Mouse (Mus musculus) liver, embryonic 12.5 days (tissue): ENCODE results near the gene Hist1h2an. TPM values are rescaled to one million over a fixed set of nuclear protein-coding genes. Genes with fewer than 3 reads are reported as not detected.
"Not testable (repeated sequence)": the region's sequence is repeated elsewhere in the genome, so short reads cannot be mapped to it uniquely, and the experiment has no call there.

Source experiments
- ATAC-seq: fragments of 200-750 bp; cut with Nextera tagmentation; 2 replicates; pipeline ENCODE4 v1.8.0; 2017; ENCODE audit warnings: moderate number of reproducible peaks, mild to moderate bottlenecking, moderate library complexity
- H3K27ac ChIP-seq: fragments of 300-500 bp; sonication (generic); 2 replicates; pipeline ENCODE4 v1.5.1; 2016; ENCODE audit warnings: mild to moderate bottlenecking
- H3K27me3 ChIP-seq: fragments of 300-500 bp; sonication (generic); replicated peaks from 2 replicates; pipeline ENCODE4 v1.6.1; 2016; ENCODE audit warnings: mild to moderate bottlenecking, moderate library complexity
- H3K36me3 ChIP-seq: fragments of 300-500 bp; sonication (generic); 2 replicates; pipeline ENCODE4 v1.6.1; 2016; ENCODE audit warnings: mild to moderate bottlenecking, moderate library complexity
- H3K4me1 ChIP-seq: fragments of 300-500 bp; sonication (generic); 2 replicates; pipeline ENCODE4 v1.6.1; 2016
- H3K4me2 ChIP-seq: fragments of 300-500 bp; sonication (generic); 2 replicates; pipeline ENCODE4 v1.6.1; 2016; ENCODE audit warnings: mild to moderate bottlenecking, moderate library complexity
- H3K4me3 ChIP-seq: fragments of 300-500 bp; sonication (generic); 2 replicates; pipeline ENCODE4 v1.5.1; 2016; ENCODE audit warnings: mild to moderate bottlenecking, moderate library complexity
- H3K9ac ChIP-seq: fragments of 300-500 bp; sonication (generic); 2 replicates; pipeline ENCODE4 v1.6.1; 2016; ENCODE audit warnings: mild to moderate bottlenecking, moderate library complexity
- H3K9me3 ChIP-seq: fragments of 300-500 bp; sonication (generic); replicated peaks from 2 replicates; pipeline ENCODE4 v1.6.1; 2016; ENCODE audit warnings: mild to moderate bottlenecking, moderate library complexity
- WGBS: fragments of 180-500 bp; shearing (Covaris S2); methylation state at CpG from one replicate; pipeline ENCODE4 v1.1.7; 2016; ENCODE audit not compliant: insufficient replicate concordance; 5-methylcytosine and 5-hydroxymethylcytosine counted together
- polyA plus RNA-seq: library from polyadenylated mRNA; unstranded; fragments of >200 nt; fragmentation: Nextera tagmentation; extraction: Ambion mirVana; gene quantifications from 2 replicates; pipeline ENCODE4 v1.2.1, GENCODE M21; 2016

Hist1h2an gene
- 11.2 and 14.0 TPM in 2 replicates for polyA plus RNA-seq

- whole genome bisulfite sequencing, result under 1% methylated on average over 38 of the region's 63 CpGs
- peak; percentile 88 for ATAC-seq
- H3K4me1 ChIP-seq, result peaks cover 64% of the 10 kb centered on the region
- peak within 1 kb of the TSS; percentile 78 for H3K9ac ChIP-seq
- not testable (repeated sequence) for H3K27me3 ChIP-seq, H3K36me3 ChIP-seq, H3K9me3 ChIP-seq
- H3K4me3 ChIP-seq, result peak within 1 kb of the TSS; percentile 54
- peak within 1 kb of the TSS; percentile 100 for H3K27ac ChIP-seq
- H3K4me2 ChIP-seq, result peak within 1 kb of the TSS; percentile 67
Observed at GRCm38 (mm10) chr13:21786899-21787629, at the start of gene Hist1h2an, which contains the start of gene Hist1h2bp. Gene Hist1h2an, minus strand, starts transcription at chr13:21787218. Gene Hist1h2bp, plus strand, starts transcription at chr13:21787461.

DNA sequence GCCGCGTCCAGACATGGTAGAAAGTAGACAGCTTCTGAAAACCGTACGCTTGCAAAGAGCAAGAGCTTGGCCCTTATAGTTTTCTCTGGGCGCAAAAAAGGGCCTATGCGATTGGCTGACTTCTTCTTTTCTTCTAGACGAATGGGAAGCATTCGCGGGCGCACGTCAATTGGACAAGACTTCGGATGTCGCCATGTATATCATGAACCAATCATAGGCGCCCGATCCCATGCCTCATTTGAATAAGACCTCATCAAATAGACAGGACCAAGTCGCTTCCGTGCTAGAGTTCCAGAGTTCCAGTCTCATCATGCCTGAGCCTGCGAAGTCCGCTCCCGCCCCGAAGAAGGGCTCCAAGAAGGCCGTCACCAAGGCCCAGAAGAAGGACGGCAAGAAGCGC, 46.4 kb upstream of the Hist1h2an start, which contains the start of the genes Hist1h2ap and Hist1h2br:
Hist1h2ap (minus strand) TSS at position 47 of the 400 bp plus-strand sequence.
Hist1h2br (plus strand) TSS at position 283 of the 400 bp plus-strand sequence.
- no CpG with 5 or more reads among the region's 24 CpGs for WGBS

DNA sequence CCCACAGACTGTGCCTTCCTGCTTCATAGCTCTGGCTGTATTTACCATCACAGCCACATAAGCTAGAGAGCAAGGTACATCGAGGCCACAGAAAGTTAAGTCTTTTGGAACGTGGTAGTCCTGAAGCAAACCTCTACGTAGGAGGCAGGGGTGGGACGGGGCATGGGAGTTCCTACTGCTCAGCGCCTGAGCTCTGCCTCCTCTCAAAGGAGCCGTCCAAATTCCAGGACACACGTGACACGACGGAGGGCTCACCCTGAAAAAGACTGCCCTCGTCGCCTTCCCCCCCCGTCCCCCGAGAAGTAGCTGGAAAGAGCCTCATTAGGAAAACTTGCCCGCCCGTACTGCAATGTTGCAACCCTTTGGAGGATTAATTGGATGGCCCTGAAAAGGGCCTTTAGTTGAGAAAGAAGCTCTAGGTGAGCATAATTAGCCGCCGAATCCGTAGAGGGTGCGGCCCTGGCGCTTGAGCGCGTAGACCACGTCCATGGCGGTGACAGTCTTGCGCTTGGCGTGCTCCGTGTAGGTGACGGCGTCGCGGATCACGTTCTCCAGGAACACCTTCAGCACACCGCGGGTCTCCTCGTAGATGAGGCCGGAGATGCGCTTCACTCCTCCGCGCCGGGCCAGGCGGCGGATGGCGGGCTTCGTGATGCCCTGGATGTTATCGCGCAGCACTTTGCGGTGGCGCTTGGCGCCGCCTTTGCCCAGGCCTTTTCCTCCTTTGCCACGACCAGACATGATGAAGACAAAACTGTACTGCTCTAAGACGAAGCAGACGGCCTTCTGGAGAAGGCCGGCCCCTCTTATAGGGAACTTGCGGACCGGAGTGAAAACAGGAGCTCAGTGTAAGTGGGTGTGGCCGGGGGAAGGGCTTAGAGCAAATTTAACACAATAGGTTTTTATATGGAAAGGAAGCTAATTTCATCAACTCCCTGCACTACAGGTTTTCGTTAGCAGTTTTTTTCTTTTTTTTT, 44.7 kb upstream of the Hist1h2an start, which contains the start of gene Hist1h4n:
Hist1h4n (minus strand) TSS at position 779 of the 977 bp plus-strand sequence.
- H3K9me3 ChIP-seq, H3K27me3 ChIP-seq, H3K36me3 ChIP-seq: not testable (repeated sequence)
- ATAC-seq, result peak; percentile 70
- 2% methylated on average over 29 of the region's 58 CpGs for WGBS
- Histone ChIP-seq H3K27ac (peak within 1 kb of the TSS; percentile 84), H3K4me2 (peak within 1 kb of the TSS; percentile 49), H3K4me3 (peak within 1 kb of the TSS; percentile 22; the same call in 1 of the 2 replicates), H3K4me1 (peaks cover 18% of the 10 kb centered on the region), H3K9ac (peak within 1 kb of the TSS; percentile 56; the same call in 1 of the 2 replicates)

More for the DNA sequence above, 46.4 kb upstream of the Hist1h2an start, which contains the start of the genes Hist1h2ap and Hist1h2br:
- not testable (repeated sequence) for H3K9ac ChIP-seq, H3K27ac ChIP-seq, H3K9me3 ChIP-seq, H3K36me3 ChIP-seq, H3K27me3 ChIP-seq, H3K4me3 ChIP-seq, H3K4me2 ChIP-seq
- H3K4me1 ChIP-seq, result peaks cover 17% of the 10 kb centered on the region
- ATAC-seq, result peak; percentile 87

GRCm38 (mm10) chr13:21830344-21830743, 43.3 kb upstream of the Hist1h2an start:
- peaks cover 18% of the 10 kb centered on the region for H3K4me1 ChIP-seq
- H3K9ac ChIP-seq, result peak overlapping the region; percentile 63
- no peak for ATAC-seq
- peak overlapping the region; percentile 38 for H3K4me3 ChIP-seq
- no peaks in the 10 kb centered on the region for H3K27me3 ChIP-seq
- peaks cover 5% of the 10 kb centered on the region for H3K36me3 ChIP-seq
- H3K27ac ChIP-seq, result peak overlapping the region; percentile 82
- H3K9me3 ChIP-seq, result no peaks in the 10 kb centered on the region
- 74% methylated on average over 10 of the region's 10 CpGs for WGBS
- H3K4me2 ChIP-seq, result peak overlapping the region; percentile 60

GRCm38 (mm10) chr13:21828511-21828910, 41.5 kb upstream of the Hist1h2an start:
- Histone ChIP-seq H3K27ac (peak overlapping the region; percentile 82; the same call in 1 of the 2 replicates), H3K4me2 (no peak overlapping the region), H3K9ac (0 out of 2 replicates have a peak overlapping the region, but pooled peaks have one; percentile 6), H3K27me3 (no peaks in the 10 kb centered on the region), H3K4me1 (peaks cover 18% of the 10 kb centered on the region), H3K36me3 (peaks cover 5% of the 10 kb centered on the region), H3K4me3 (no peak overlapping the region), H3K9me3 (no peaks in the 10 kb centered on the region)
- 79% methylated on average over 3 of the region's 3 CpGs for WGBS
- no peak for ATAC-seq

DNA sequence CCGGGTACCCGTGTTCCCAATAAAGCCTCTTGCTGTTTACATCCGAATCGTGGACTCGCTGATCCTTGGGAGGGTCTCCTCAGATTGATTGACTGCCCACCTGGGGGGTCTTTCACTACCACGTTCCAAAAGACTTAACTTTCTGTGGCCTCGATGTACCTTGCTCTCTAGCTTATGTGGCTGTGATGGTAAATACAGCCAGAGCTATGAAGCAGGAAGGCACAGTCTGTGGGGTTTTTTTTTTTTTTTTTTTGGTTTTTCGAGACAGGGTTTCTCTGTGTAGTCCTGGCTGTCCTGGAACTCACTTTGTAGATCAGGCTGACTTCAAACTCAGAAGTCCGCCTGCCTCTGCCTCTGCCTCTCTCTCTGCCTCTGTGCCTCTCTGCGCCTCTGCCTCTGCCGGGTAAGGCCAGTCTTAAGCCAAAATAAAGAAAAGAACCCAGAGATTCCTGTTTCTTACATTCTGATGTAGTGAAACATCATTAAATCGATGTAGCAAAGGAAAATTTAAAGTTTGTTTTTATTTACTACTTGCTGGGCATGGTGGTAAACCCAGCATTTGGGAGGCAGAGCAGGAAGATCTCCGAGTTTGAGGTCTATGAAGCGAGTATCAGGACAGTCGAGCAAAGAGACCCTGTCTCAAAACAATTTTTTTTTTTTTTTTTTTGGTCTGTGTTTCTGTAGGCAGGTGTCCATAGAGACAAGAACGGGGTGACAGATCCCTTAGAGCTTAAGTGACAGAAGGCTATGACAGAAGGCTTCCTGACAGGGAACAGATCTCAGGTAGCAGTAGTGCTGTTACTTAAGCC, 33.3 kb upstream of the Hist1h2an start:
- not testable (repeated sequence) for H3K27ac ChIP-seq
- ATAC-seq, result peak; percentile 57; the same call in 1 of the 2 replicates

GRCm38 (mm10) chr13:21812092-21812491, 25.1 kb upstream of the Hist1h2an start:
- not testable (repeated sequence) for H3K9me3 ChIP-seq, H3K27me3 ChIP-seq, H3K36me3 ChIP-seq, H3K4me1 ChIP-seq
- Histone ChIP-seq H3K4me3 (peak overlapping the region; percentile 28), H3K4me2 (peak overlapping the region; percentile 51), H3K9ac (peak overlapping the region; percentile 59), H3K27ac (peak overlapping the region; percentile 88)
- under 1% methylated on average over 14 of the region's 14 CpGs for WGBS
- ATAC-seq, result peak; percentile 65

More for the DNA sequence above, 33.3 kb upstream of the Hist1h2an start:
- WGBS, result 73% methylated on average over 6 of the region's 16 CpGs
- not testable (repeated sequence) for H3K4me1 ChIP-seq, H3K4me3 ChIP-seq, H3K9ac ChIP-seq, H3K4me2 ChIP-seq, H3K9me3 ChIP-seq, H3K27me3 ChIP-seq, H3K36me3 ChIP-seq

- Histone ChIP-seq H3K4me2 (peak within 1 kb of the TSS; percentile 51), H3K9ac (peak within 1 kb of the TSS; percentile 59), H3K4me3 (peak within 1 kb of the TSS; percentile 28), H3K27ac (peak within 1 kb of the TSS; percentile 88)
- no CpG with 5 or more reads among the region's 24 CpGs for WGBS
- ATAC-seq, result peak; percentile 17
- H3K9me3 ChIP-seq, H3K4me1 ChIP-seq, H3K27me3 ChIP-seq, H3K36me3 ChIP-seq: not testable (repeated sequence)
Observed at GRCm38 (mm10) chr13:21811539-21811938, 24.5 kb upstream of the Hist1h2an start, which contains the start of gene Hist1h4m. Gene Hist1h4m, plus strand, starts transcription at chr13:21811746.

- WGBS, result no CpG with 5 or more reads among the region's 8 CpGs
- not testable (repeated sequence) for H3K4me3 ChIP-seq, H3K9ac ChIP-seq, H3K36me3 ChIP-seq, H3K27ac ChIP-seq, H3K27me3 ChIP-seq, H3K4me1 ChIP-seq, H3K9me3 ChIP-seq, ATAC-seq, H3K4me2 ChIP-seq
Observed at GRCm38 (mm10) chr13:21811074-21811473, 24.1 kb upstream of the Hist1h2an start.

DNA sequence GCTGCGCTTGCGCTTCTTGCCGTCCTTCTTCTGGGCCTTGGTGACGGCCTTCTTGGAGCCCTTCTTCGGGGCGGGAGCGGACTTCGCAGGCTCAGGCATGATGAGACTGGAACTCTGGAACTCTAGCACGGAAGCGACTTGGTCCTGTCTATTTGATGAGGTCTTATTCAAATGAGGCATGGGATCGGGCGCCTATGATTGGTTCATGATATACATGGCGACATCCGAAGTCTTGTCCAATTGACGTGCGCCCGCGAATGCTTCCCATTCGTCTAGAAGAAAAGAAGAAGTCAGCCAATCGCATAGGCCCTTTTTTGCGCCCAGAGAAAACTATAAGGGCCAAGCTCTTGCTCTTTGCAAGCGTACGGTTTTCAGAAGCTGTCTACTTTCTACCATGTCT, 23.1 kb upstream of the Hist1h2an start, which contains the start of the genes Hist1h2bq and Hist1h2ao:
Hist1h2bq (minus strand) TSS at position 125 of the 400 bp plus-strand sequence.
Hist1h2ao (plus strand) TSS at position 393 of the 400 bp plus-strand sequence.
- H3K9me3 ChIP-seq, H3K9ac ChIP-seq, H3K4me1 ChIP-seq, H3K4me2 ChIP-seq, H3K4me3 ChIP-seq, H3K36me3 ChIP-seq, H3K27ac ChIP-seq, H3K27me3 ChIP-seq: not testable (repeated sequence)
- no CpG with 5 or more reads among the region's 23 CpGs for WGBS
- peak; percentile 89 for ATAC-seq

DNA sequence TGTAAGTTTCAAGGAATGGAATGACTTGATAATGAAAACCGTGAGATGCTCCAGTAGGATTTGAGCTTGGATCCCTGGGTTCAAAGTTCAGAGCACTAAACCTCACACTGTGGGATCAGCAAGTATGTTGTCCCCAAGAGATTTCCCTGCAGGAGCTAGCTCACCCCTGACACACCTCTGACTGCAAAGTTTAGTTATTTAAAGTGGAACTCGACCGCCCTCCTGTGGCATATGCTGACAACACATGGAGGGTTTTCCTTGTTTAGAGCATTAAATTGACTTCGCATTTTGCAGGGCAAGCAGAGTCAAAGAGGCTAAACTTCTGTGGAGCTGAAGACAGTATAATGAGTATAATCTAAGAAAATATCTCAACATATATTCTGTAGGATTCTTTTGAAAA, 16.0 kb upstream of the Hist1h2an start:
- WGBS, result no CpG with 5 or more reads among the region's 4 CpGs
- H3K4me2 ChIP-seq, H3K27me3 ChIP-seq, H3K27ac ChIP-seq, H3K9ac ChIP-seq, H3K9me3 ChIP-seq, H3K4me3 ChIP-seq, H3K4me1 ChIP-seq, H3K36me3 ChIP-seq: not testable (repeated sequence)
- ATAC-seq, result peak; percentile 70
